Mouse (Mus musculus) hindbrain, embryonic 15.5 days (tissue): Measurements from ENCODE around the gene Gsap. TPM values are rescaled to one million over a fixed set of nuclear protein-coding genes. Genes with fewer than 3 reads are reported as not detected.
"Not testable (repeated sequence)": the region's sequence is repeated elsewhere in the genome, so short reads cannot be mapped to it uniquely, and the experiment has no call there.

Source experiments
- ATAC-seq: fragments of 200-750 bp; cut with Nextera tagmentation; 2 replicates; pipeline ENCODE4 v1.8.0; 2017; ENCODE audit warnings: low read depth, moderate number of reproducible peaks, moderate TSS enrichment; ENCODE audit not compliant: low FRiP score
- H3K27ac ChIP-seq: fragments of 300-500 bp; sonication (generic); replicated peaks from 2 replicates; pipeline ENCODE4 v1.5.1; 2015; ENCODE audit warnings: mild to moderate bottlenecking, inconsistent platforms
- H3K27me3 ChIP-seq: fragments of 300-500 bp; sonication (generic); 2 replicates; pipeline ENCODE4 v1.6.1; 2015; ENCODE audit warnings: control low read depth, inconsistent platforms
- H3K36me3 ChIP-seq: fragments of 300-500 bp; sonication (generic); 2 replicates; pipeline ENCODE4 v1.6.1; 2015; ENCODE audit warnings: control low read depth, inconsistent platforms
- H3K4me1 ChIP-seq: fragments of 300-500 bp; sonication (generic); replicated peaks from 2 replicates; pipeline ENCODE4 v1.6.1; 2015; ENCODE audit warnings: control low read depth, inconsistent platforms
- H3K4me2 ChIP-seq: fragments of 300-500 bp; sonication (generic); 2 replicates; pipeline ENCODE4 v1.6.1; 2015; ENCODE audit warnings: moderate library complexity, mild to moderate bottlenecking, inconsistent platforms
- H3K4me3 ChIP-seq: fragments of 300-500 bp; sonication (generic); 2 replicates; pipeline ENCODE4 v1.5.1; 2015; ENCODE audit warnings: mild to moderate bottlenecking, inconsistent platforms
- H3K9ac ChIP-seq: fragments of 300-500 bp; sonication (generic); 2 replicates; pipeline ENCODE4 v1.6.1; 2015; ENCODE audit warnings: inconsistent platforms
- H3K9me3 ChIP-seq: fragments of 300-500 bp; sonication (generic); 2 replicates; pipeline ENCODE4 v1.6.1; 2016; ENCODE audit warnings: control low read depth, inconsistent platforms
- WGBS: fragments of 180-500 bp; shearing (Covaris S2); methylation state at CpG from one replicate; pipeline ENCODE4 v1.1.7; 2015; 5-methylcytosine and 5-hydroxymethylcytosine counted together
- polyA plus RNA-seq: library from polyadenylated mRNA; unstranded; fragments of >200 nt; fragmentation: Nextera tagmentation; extraction: Ambion mirVana; gene quantifications from 2 replicates; pipeline ENCODE4 v1.2.1, GENCODE M21; 2015

Gsap gene
- polyA plus RNA-seq, 1 experiment from 2014 or later: 14.0 TPM

GRCm38 (mm10) chr5:21163421-21163820 lies 22.6 kb upstream of the Gsap start:
- Histone ChIP-seq H3K27ac (no peak overlapping the region), H3K4me2 (no peak overlapping the region), H3K27me3 (no peaks in the 10 kb centered on the region), H3K9me3 (no peaks in the 10 kb centered on the region), H3K36me3 (no peaks in the 10 kb centered on the region), H3K9ac (no peak overlapping the region), H3K4me1 (peaks cover 3% of the 10 kb centered on the region; the same call in 1 of the 2 replicates), H3K4me3 (no peak overlapping the region)
- no peak for ATAC-seq
- WGBS: 94% methylated on average over 3 of the region's 3 CpGs

GRCm38 (mm10) chr5:21168689-21169345 lies 17.2 kb upstream of the Gsap start:
- Histone ChIP-seq H3K4me1 (peaks cover 47% of the 10 kb centered on the region), H3K4me3 (no peak overlapping the region), H3K9me3 (no peaks in the 10 kb centered on the region), H3K9ac (no peak overlapping the region), H3K27me3 (no peaks in the 10 kb centered on the region), H3K36me3 (no peaks in the 10 kb centered on the region), H3K27ac (peak overlapping the region; percentile 76), H3K4me2 (no peak overlapping the region)
- peak; percentile 83 for ATAC-seq
- WGBS: 34% methylated on average over 8 of the region's 8 CpGs

DNA sequence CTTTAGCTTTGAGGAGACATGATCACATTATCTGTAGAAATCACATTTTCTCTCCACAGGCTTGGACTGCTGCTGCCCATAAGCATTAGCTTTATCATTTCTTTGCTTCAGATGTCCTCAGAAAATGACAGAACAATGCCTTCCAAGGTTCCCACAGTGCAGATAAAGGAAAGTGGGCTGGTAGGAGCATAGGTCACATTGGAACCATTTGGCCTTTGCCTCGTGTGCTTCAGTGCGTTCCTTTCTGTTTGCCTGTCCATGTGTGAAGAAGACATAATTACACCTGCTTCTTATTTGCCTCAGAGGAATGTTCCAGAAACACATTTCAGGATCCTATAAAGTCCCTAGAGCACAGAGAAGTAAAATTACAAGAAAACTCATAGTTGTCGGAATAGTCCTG lies 16.7 kb upstream of the Gsap start:
- no peaks in the 10 kb centered on the region for H3K9me3 ChIP-seq
- no peak; the same call in 1 of the 2 replicates for ATAC-seq

DNA sequence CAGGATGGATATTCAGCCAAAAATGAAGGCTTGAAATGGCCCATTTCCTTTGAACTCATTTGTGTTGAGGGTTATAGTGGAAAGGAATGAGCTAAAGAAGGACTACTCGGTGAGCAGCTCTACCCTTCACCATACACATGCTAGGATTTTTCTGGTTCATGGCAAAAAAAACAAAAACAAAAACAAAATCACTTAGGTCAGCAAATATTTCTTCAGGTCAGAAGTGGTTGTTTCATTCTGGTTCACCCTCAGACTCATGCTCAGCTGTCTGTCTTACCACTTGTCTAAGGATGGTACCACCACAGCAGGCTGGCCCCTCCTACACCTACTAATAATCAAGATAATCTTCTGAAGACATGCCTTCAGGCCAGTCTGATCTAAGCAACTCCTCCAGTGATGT lies 16.2 kb upstream of the Gsap start:
- Histone ChIP-seq H3K9ac (no peak overlapping the region), H3K9me3 (no peaks in the 10 kb centered on the region), H3K27me3 (no peaks in the 10 kb centered on the region), H3K27ac (peak overlapping the region; percentile 76; the same call in 1 of the 2 replicates), H3K36me3 (no peaks in the 10 kb centered on the region), H3K4me1 (peaks cover 47% of the 10 kb centered on the region), H3K4me3 (no peak overlapping the region), H3K4me2 (no peak overlapping the region)
- 76% methylated on average over 1 of the region's 1 CpGs for WGBS
- no peak for ATAC-seq

More for the DNA sequence above, 16.7 kb upstream of the Gsap start:
- WGBS: 39% methylated on average over 3 of the region's 3 CpGs
- Histone ChIP-seq H3K4me1 (peaks cover 47% of the 10 kb centered on the region), H3K9ac (no peak overlapping the region), H3K36me3 (no peaks in the 10 kb centered on the region), H3K4me3 (no peak overlapping the region), H3K27ac (peak overlapping the region; percentile 76), H3K27me3 (no peaks in the 10 kb centered on the region), H3K4me2 (no peak overlapping the region)

GRCm38 (mm10) chr5:21170440-21170839 lies 15.6 kb upstream of the Gsap start:
- ATAC-seq: no peak
- peaks cover 51% of the 10 kb centered on the region for H3K4me1 ChIP-seq
- no peaks in the 10 kb centered on the region for H3K9me3 ChIP-seq
- 23% methylated on average over 4 of the region's 4 CpGs for WGBS
- peak overlapping the region; percentile 76; the same call in 1 of the 2 replicates for H3K27ac ChIP-seq
- no peak overlapping the region for H3K4me2 ChIP-seq
- no peak overlapping the region for H3K9ac ChIP-seq
- no peaks in the 10 kb centered on the region for H3K36me3 ChIP-seq
- H3K4me3 ChIP-seq: no peak overlapping the region
- H3K27me3 ChIP-seq: no peaks in the 10 kb centered on the region

DNA sequence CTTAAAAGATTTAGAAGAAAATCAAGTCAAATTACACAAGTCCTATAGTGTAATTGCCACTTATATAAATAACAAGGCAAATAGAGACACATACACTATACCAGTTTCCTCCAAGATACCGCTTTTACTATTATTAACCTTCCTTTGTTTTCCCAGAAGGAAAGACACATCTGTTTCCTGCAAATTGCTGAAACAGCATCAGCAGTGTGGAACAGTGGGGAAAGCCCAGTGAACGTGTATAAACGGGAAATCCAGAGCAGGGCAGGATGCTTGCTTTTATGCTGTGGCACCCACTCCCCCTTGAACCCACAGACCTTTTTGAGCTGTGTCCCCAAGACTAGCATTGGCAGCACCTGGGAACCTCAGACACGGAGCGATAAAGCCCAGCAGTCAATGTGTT lies 15.2 kb upstream of the Gsap start:
- 39% methylated on average over 5 of the region's 5 CpGs for WGBS
- Histone ChIP-seq H3K9me3 (no peaks in the 10 kb centered on the region), H3K36me3 (no peaks in the 10 kb centered on the region), H3K4me1 (peaks cover 53% of the 10 kb centered on the region), H3K9ac (peak overlapping the region; percentile 9; the same call in 1 of the 2 replicates), H3K4me3 (no peak overlapping the region), H3K27me3 (no peaks in the 10 kb centered on the region), H3K4me2 (no peak overlapping the region), H3K27ac (peak overlapping the region; percentile 73)
- peak; percentile 17; the same call in 1 of the 2 replicates for ATAC-seq

DNA sequence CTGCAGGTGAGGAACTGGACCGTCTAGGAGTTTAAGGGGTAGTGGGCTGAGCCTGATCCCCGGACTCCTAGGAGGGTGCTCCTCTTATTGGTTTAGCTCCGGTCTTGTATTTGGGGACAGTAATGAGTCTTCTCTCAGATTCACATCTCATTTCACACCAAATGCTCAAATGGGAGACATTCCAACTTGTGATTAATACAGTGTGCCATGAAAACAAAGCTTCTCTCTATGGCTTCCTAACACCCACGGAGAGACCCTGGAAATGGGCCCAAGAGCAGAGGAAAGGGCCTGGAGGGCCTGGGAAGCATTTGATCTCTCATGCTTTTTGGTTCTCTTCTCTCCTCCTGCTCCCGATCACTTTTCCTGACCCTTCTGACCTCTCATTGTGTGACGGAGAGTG lies 14.7 kb upstream of the Gsap start:
- Histone ChIP-seq H3K4me2 (no peak overlapping the region), H3K4me1 (peaks cover 53% of the 10 kb centered on the region), H3K27ac (peak overlapping the region; percentile 73), H3K4me3 (no peak overlapping the region), H3K36me3 (no peaks in the 10 kb centered on the region), H3K27me3 (no peaks in the 10 kb centered on the region), H3K9me3 (no peaks in the 10 kb centered on the region), H3K9ac (peak overlapping the region; percentile 9; the same call in 1 of the 2 replicates)
- WGBS: 29% methylated on average over 6 of the region's 6 CpGs
- ATAC-seq: peak; percentile 47; the same call in 1 of the 2 replicates

DNA sequence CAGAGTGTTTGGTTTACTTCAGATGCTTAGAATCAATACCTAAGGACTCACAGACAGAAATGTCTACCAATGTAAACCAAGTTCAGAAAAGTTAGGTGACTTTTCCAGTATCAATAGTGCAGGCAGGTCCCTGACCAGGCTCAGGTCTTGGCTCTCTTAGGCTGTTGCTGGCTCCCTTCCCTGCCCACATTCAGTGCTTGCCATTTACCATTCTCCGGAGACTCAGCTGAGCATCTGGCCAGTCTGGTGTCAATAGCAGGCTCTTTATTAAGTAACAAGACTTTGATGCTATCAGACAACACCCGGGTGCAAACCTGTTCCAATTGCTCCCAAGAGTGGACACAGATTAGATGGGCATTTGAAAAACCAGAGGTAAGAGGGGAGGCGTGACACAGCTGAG lies 13.7 kb upstream of the Gsap start:
- Histone ChIP-seq H3K4me2 (no peak overlapping the region), H3K27me3 (no peaks in the 10 kb centered on the region), H3K9me3 (no peaks in the 10 kb centered on the region), H3K36me3 (no peaks in the 10 kb centered on the region), H3K4me1 (peaks cover 53% of the 10 kb centered on the region), H3K27ac (peak overlapping the region; percentile 73; the same call in 1 of the 2 replicates), H3K9ac (no peak overlapping the region), H3K4me3 (no peak overlapping the region)
- WGBS: 36% methylated on average over 3 of the region's 3 CpGs
- no peak for ATAC-seq

- H3K36me3 ChIP-seq: no peaks in the 10 kb centered on the region
- H3K27me3 ChIP-seq: no peaks in the 10 kb centered on the region
- peak; percentile 49; the same call in 1 of the 2 replicates for ATAC-seq
- H3K27ac ChIP-seq: peak overlapping the region; percentile 31
- H3K9ac ChIP-seq: no peak overlapping the region
- H3K9me3 ChIP-seq: no peaks in the 10 kb centered on the region
- H3K4me2 ChIP-seq: 0 out of 2 replicates have a peak overlapping the region, but pooled peaks have one; percentile 18
- peaks cover 32% of the 10 kb centered on the region for H3K4me1 ChIP-seq
- WGBS: 12% methylated on average over 9 of the region's 9 CpGs
- H3K4me3 ChIP-seq: no peak overlapping the region
These were observed 10.6 kb upstream of the Gsap start for GRCm38 (mm10) chr5:21175132-21176112.

DNA sequence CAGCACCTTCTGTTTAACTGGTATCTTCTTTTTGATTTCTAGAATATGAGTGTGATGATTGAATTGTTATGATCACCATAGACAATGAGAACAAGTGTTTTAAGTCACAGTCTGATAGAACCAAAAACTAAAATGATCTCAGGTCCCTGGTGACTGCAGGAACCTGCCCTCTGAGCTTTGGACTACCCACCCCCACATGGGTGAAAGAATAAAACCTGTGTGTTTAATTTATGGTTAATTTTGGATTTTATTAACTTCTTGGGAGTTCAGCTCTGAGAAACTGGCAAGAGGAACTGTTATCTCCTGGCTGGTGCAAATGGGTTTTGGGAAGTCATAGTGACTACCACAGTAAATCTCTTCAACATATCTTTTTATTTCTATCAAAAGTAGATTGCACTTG lies 6.6 kb upstream of the Gsap start:
- H3K4me2 ChIP-seq: no peak overlapping the region
- H3K9me3 ChIP-seq: no peaks in the 10 kb centered on the region
- no peaks in the 10 kb centered on the region for H3K36me3 ChIP-seq
- no peak overlapping the region for H3K9ac ChIP-seq
- no peaks in the 10 kb centered on the region for H3K27me3 ChIP-seq
- H3K27ac ChIP-seq: no peak overlapping the region
- ATAC-seq: no peak
- H3K4me3 ChIP-seq: no peak overlapping the region
- peaks cover 6% of the 10 kb centered on the region; the same call in 1 of the 2 replicates for H3K4me1 ChIP-seq

- 49% methylated on average over 2 of the region's 2 CpGs for WGBS
- H3K27me3 ChIP-seq, H3K4me3 ChIP-seq, H3K4me2 ChIP-seq, ATAC-seq, H3K36me3 ChIP-seq, H3K27ac ChIP-seq, H3K9ac ChIP-seq, H3K9me3 ChIP-seq: not testable (repeated sequence)
- peaks cover 20% of the 10 kb centered on the region for H3K4me1 ChIP-seq
These were observed 3.0 kb upstream of the Gsap start for GRCm38 (mm10) chr5:21183046-21183445.

DNA sequence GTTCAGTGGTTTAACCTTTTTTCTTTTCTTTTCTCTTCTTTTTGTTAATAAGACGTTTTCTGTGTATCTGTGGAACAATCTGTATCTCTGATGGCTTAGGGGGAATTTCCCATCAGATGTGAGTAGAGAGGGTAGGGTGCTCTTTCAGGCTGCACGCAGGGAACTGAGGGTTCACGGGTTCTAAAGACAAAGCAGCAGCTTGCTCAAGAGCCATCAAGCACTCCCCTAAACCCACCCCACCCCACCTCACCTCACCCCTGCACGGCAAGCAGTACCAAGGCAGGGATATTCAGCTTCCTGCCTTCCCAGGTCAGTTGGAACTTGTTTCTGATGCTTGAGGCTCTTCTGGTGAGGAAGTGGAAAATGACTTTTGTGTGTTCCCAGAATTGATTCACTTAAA lies 766 bp downstream of the Gsap start:
- Histone ChIP-seq H3K9ac (peak overlapping the region; percentile 62), H3K9me3 (no peaks in the 10 kb centered on the region), H3K4me3 (peak overlapping the region; percentile 53), H3K27me3 (no peaks in the 10 kb centered on the region), H3K27ac (no peak overlapping the region), H3K4me1 (peaks cover 23% of the 10 kb centered on the region), H3K4me2 (peak overlapping the region; percentile 80), H3K36me3 (no peaks in the 10 kb centered on the region)
- ATAC-seq: peak; percentile 32; the same call in 1 of the 2 replicates
- 7% methylated on average over 4 of the region's 4 CpGs for WGBS
